Mouse (Mus musculus): ENCODE measurements around the gene Icam2. TPM values are rescaled to one million over a fixed set of nuclear protein-coding genes. Genes with fewer than 3 reads are reported as not detected.

Gene Icam2
- polyA plus RNA-seq (2012; ENCODE audit: insufficient read depth, insufficient read length, missing spikeins) = 7.4 and 9.4 TPM in 2 replicates

DNA sequence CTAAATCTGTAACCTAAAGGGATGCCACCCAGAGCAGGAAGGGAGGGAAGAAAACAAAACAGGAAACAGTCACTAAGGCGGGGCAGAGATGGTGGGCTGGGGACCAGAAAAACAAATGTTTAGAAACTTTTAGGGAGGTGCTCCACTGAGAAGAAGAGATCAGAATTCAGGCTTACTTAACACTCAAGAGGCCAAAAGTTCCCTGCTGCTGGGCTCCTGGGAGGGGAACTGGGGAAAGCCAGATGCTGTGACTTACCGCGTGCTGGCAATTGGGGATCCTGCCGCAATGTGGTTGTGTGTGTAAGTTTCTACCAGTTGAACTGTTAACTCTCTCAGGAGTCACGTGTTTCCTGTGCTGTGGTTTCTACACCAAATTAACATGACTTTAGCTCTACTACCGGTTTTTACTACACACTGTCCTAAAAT, at the start of gene Icam2:
Gene Icam2, minus strand, starts transcription at position 285 of the 426 bp plus-strand sequence.
- Histone ChIP-seq H3K4me3 (ENCODE audit: insufficient read depth, low read length) (peak within 1 kb of the TSS; percentile 43), H3K27ac (ENCODE audit: insufficient read depth, low read depth, low read length) (peak within 1 kb of the TSS; percentile 83), H3K4me1 (ENCODE audit: control insufficient read depth, insufficient read depth, low read length) (peaks cover 37% of the 10 kb centered on the region)
- TF ChIP-seq POLR2A (IDR thresholded peaks at IDR 0.05; ENCODE audit: borderline replicate concordance, low read depth, low read length) (no peak), CTCF (IDR thresholded peaks at IDR 0.05; ENCODE audit: low read depth, low read length) (no peak)

DNA sequence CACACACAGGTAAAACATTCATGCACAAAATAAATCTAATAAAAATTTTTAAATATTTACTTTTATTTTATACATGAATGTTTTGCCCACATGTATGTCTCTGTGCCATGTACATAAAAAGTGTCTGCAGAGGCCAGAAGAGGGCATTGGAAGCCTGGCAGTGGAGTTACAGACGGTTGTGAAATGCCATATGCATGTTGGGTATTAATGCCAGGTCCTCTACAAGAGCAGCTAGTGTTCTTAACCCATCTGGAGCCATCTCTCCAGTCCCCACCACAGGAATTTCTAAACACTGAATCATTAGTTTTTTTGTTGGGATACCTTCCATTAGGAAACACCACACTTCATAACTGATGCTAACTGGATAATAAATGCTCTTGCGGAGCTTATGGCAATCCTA, 49.7 kb upstream of the Icam2 start:
- Histone ChIP-seq H3K4me1 (ENCODE audit: control insufficient read depth, insufficient read depth, low read length) (peaks cover 5% of the 10 kb centered on the region), H3K27ac (ENCODE audit: insufficient read depth, low read depth, low read length) (no peak overlapping the region), H3K4me3 (ENCODE audit: insufficient read depth, low read length) (no peak overlapping the region)
- TF ChIP-seq CTCF (IDR thresholded peaks at IDR 0.05; ENCODE audit: low read depth, low read length) (no peak), POLR2A (IDR thresholded peaks at IDR 0.05; ENCODE audit: borderline replicate concordance, low read depth, low read length) (no peak)

DNA sequence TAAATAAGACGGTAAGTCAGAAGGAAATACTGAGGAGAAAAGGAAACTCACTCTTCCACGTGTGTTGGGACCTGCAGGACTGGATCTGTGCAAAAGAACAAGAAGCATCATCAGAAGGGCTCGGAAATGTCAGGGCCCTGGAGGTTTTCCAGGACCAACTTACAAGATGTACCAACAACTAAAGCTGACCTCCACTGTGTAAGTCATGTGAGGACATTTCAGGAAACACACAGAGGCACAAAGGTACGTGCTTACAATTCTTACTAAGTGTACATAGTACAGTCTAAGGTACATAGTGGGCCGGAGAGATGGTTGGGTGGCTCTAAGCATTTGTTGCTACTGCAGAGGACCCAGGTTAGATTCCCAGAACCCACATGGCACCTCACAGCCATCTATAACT, 49.2 kb upstream of the Icam2 start:
- no peak overlapping the region for H3K27ac ChIP-seq (ENCODE audit: insufficient read depth, low read depth, low read length)
- peaks cover 7% of the 10 kb centered on the region for H3K4me1 ChIP-seq (ENCODE audit: control insufficient read depth, insufficient read depth, low read length)
- H3K4me3 ChIP-seq (ENCODE audit: insufficient read depth, low read length) = no peak overlapping the region
- TF ChIP-seq CTCF (IDR thresholded peaks at IDR 0.05; ENCODE audit: low read depth, low read length) (no peak), POLR2A (IDR thresholded peaks at IDR 0.05; ENCODE audit: borderline replicate concordance, low read depth, low read length) (no peak)

DNA sequence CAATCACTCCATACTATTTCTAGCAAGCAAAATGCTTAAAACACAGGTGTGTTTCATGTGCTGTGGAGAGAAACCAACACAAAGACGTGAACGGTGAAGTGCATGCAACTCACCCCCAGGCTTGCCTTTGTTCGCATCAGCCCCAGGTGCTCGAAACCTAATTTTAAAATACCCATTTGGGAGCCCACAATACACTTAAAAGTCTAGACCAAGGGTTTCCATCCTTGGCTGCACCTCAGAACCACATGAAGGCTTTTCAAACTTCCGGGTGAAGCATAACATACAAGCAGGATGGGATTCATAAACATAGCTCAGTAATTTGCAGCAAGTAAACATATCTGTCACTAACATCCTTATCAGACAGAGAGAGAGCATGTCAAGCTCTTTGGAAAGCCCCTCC, 42.5 kb upstream of the Icam2 start:
- peaks cover 36% of the 10 kb centered on the region for H3K4me1 ChIP-seq (ENCODE audit: control insufficient read depth, insufficient read depth, low read length)
- peak overlapping the region; percentile 92 for H3K27ac ChIP-seq (ENCODE audit: insufficient read depth, low read depth, low read length)
- TF ChIP-seq CTCF (IDR thresholded peaks at IDR 0.05; ENCODE audit: low read depth, low read length) (no peak), POLR2A (IDR thresholded peaks at IDR 0.05; ENCODE audit: borderline replicate concordance, low read depth, low read length) (no peak)
- no peak overlapping the region for H3K4me3 ChIP-seq (ENCODE audit: insufficient read depth, low read length)

DNA sequence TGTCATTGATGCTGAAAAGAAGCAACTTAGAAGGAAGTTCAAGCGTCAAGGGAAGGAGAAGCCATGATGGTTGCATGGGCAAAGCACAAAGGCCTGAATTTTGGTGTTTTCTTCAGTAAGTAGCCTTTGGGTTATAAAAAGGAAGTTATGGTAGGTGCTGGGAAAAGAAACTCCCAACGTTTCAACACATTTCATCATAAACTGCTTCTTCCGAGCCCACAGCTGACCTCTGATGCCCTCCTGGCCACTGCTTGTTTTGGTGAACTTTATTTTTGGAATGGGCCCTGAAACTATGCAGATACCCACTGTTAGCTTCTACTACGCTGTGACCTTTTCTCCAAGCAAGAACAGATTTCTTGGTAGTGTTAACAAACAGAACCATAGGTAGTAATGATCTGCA, 41.8 kb upstream of the Icam2 start:
- Histone ChIP-seq H3K4me3 (ENCODE audit: insufficient read depth, low read length) (no peak overlapping the region), H3K27ac (ENCODE audit: insufficient read depth, low read depth, low read length) (peak overlapping the region; percentile 92), H3K4me1 (ENCODE audit: control insufficient read depth, insufficient read depth, low read length) (peaks cover 36% of the 10 kb centered on the region)
- TF ChIP-seq CTCF (IDR thresholded peaks at IDR 0.05; ENCODE audit: low read depth, low read length) = no peak
- no peak for TF ChIP-seq POLR2A (IDR thresholded peaks at IDR 0.05; ENCODE audit: borderline replicate concordance, low read depth, low read length)

DNA sequence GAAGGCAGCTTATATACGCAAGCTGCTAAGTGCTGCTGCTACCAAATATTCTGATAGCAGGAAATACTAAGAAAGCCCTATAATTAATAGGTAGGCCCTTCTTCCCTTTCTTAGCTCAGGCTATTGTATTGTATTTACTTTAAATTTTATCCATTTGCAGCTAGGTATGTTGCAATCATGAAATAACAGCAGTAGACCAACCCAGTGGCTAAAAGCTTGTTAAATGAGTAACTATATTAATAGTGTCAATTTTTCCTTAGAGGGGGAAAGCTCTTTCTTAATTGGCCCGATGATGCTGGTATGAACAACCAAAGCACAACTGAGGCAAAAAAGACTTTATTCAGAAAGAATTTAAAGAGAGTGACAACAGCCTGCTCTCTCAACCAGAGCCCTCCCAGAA, 40.7 kb upstream of the Icam2 start:
- Histone ChIP-seq H3K4me1 (ENCODE audit: control insufficient read depth, insufficient read depth, low read length) (peaks cover 36% of the 10 kb centered on the region), H3K27ac (ENCODE audit: insufficient read depth, low read depth, low read length) (peak overlapping the region; percentile 92), H3K4me3 (ENCODE audit: insufficient read depth, low read length) (no peak overlapping the region)
- no peak for TF ChIP-seq CTCF (IDR thresholded peaks at IDR 0.05; ENCODE audit: low read depth, low read length)
- TF ChIP-seq POLR2A (IDR thresholded peaks at IDR 0.05; ENCODE audit: borderline replicate concordance, low read depth, low read length) = no peak

DNA sequence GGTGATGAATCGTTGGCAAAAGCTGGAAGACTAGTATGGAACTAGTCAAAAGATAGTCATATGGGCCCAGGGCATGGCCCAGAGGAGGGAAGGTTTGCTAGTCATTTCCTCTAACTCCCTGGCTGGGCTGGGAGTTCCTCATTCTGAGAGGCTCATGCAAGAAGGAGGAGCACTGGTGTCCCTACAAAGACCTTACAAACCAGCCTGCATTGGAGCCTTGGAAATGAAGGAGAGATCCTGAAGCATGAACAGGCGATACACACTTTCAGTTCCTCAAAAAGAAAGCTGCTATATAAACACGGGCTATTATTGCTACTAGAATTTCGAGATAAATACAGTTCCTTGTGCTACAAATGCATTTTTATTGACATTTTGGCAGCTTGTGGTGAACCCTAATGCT, 40.2 kb upstream of the Icam2 start:
- no peak overlapping the region for H3K4me3 ChIP-seq (ENCODE audit: insufficient read depth, low read length)

DNA sequence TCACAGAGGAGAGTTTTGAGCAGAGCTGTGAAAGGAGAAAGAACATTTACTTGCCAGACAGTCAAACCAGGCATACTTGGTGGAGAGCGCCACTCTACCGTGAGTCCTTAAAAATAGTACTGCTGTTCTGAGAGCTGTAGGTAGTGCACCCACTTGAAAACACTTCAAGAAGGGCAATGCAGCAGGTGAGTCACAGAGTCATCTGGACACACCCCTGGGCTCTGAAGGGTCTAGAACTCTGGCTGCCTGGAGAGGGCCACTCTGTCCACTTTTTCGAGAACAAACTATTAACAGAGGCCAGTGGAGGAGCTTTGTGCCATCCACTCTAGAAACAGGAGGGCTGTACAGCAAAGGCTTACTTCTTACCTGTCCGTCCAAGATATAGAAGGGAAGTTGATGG, 38.6 kb upstream of the Icam2 start:
- no peak overlapping the region for H3K4me3 ChIP-seq (ENCODE audit: insufficient read depth, low read length)
- TF ChIP-seq CTCF (IDR thresholded peaks at IDR 0.05; ENCODE audit: low read depth, low read length) (no peak), POLR2A (IDR thresholded peaks at IDR 0.05; ENCODE audit: borderline replicate concordance, low read depth, low read length) (no peak)
- peaks cover 34% of the 10 kb centered on the region for H3K4me1 ChIP-seq (ENCODE audit: control insufficient read depth, insufficient read depth, low read length)
- no peak overlapping the region for H3K27ac ChIP-seq (ENCODE audit: insufficient read depth, low read depth, low read length)

More for the DNA sequence above, 40.2 kb upstream of the Icam2 start:
- H3K27ac ChIP-seq (ENCODE audit: insufficient read depth, low read depth, low read length) = peak overlapping the region; percentile 92
- TF ChIP-seq POLR2A (IDR thresholded peaks at IDR 0.05; ENCODE audit: borderline replicate concordance, low read depth, low read length) (no peak), CTCF (IDR thresholded peaks at IDR 0.05; ENCODE audit: low read depth, low read length) (no peak)
- peaks cover 36% of the 10 kb centered on the region for H3K4me1 ChIP-seq (ENCODE audit: control insufficient read depth, insufficient read depth, low read length)

DNA sequence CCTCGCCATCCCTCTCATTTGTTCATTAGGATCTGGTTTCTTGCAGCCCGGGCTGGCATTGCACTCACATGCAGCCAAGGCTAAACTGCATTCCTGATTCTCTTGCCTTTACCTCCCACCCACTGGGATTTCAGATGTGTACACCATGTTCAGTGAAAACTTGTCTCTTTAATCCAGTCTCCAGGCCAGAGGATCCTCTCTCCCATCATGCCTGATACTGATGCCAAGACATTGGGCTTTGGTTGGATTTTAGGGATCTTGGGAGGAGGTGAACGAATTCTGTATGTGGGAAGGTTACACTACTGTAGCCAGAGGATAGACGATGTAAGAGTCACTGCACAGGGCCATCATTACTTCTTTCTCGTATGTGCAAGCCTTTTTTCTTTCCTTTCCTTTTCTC, 37.3 kb upstream of the Icam2 start:
- no peak overlapping the region for H3K27ac ChIP-seq (ENCODE audit: insufficient read depth, low read depth, low read length)
- TF ChIP-seq POLR2A (IDR thresholded peaks at IDR 0.05; ENCODE audit: borderline replicate concordance, low read depth, low read length) (no peak), CTCF (IDR thresholded peaks at IDR 0.05; ENCODE audit: low read depth, low read length) (no peak)
- no peak overlapping the region for H3K4me3 ChIP-seq (ENCODE audit: insufficient read depth, low read length)
- peaks cover 31% of the 10 kb centered on the region for H3K4me1 ChIP-seq (ENCODE audit: control insufficient read depth, insufficient read depth, low read length)

DNA sequence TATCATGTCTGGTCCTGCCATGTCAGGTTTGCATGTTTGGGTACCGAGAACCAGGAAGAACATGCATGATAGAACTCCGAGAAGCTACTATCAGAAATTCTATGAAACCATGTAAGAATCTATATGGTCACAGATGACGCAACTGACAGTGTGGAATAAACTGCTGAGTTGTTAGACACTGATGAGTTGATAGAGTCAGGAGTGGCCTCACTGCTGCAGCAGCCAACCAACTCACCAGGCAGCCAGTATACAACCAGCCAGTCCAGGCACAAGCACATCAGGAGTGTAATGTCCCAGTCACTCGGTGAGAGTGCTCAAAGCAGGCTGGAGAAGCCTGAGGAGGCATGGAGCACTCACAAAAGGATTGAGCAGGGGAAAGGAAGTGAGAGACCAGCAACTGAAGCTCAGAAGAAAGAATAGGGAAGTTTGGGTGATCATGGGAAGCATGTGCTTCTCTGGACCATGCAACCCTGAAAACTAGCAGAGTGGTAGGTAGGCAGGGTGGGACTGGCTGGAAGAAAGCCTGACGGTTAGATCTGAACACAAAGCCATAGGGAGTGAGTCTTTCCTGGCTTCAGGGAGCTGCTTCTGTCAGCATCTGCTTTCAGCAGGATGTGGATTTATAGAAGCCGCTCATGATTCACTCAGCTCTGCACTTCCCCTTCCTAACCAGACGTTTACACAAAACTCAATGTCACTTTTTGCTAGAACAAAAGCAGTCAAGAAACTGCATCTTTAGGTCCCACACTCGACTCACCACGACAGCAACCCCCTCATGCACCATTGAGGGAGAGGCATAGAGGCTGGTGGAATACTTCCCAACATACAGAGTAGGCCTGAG, 31.6 kb upstream of the Icam2 start:
- Histone ChIP-seq H3K27ac (ENCODE audit: insufficient read depth, low read depth, low read length) (peak overlapping the region; percentile 98), H3K4me3 (ENCODE audit: insufficient read depth, low read length) (no peak overlapping the region), H3K4me1 (ENCODE audit: control insufficient read depth, insufficient read depth, low read length) (peaks cover 36% of the 10 kb centered on the region)
- TF ChIP-seq POLR2A (IDR thresholded peaks at IDR 0.05; ENCODE audit: borderline replicate concordance, low read depth, low read length) (no peak), CTCF (IDR thresholded peaks at IDR 0.05; ENCODE audit: low read depth, low read length) (no peak)

Data from bone marrow macrophage, adult 2 months (primary cell).